Mouse (Mus musculus) brain, embryonic 14.5 days (tissue): Measurements from ENCODE around the gene Tfap2a.

Experiments
- CTCF ChIP-seq: fragments of 200-500 bp; IDR thresholded peaks from 2 replicates; pipeline ENCODE4 v1.5.1; 2012; ENCODE audit warnings: inconsistent platforms, mild to moderate bottlenecking, moderate library complexity, borderline replicate concordance; ENCODE audit not compliant: insufficient read depth, insufficient read length; ENCODE audit errors: extremely low read depth
- POLR2A ChIP-seq: fragments of 200-500 bp; IDR thresholded peaks from 2 replicates; pipeline ENCODE4 v1.6.1; 2012; ENCODE audit warnings: mild to moderate bottlenecking, inconsistent platforms, borderline replicate concordance; ENCODE audit not compliant: poor library complexity, insufficient read depth, insufficient read length, severe bottlenecking; ENCODE audit errors: extremely low read depth

- TF ChIP-seq POLR2A (no peak), CTCF (no peak)
Observed at GRCm38 (mm10) chr13:40741436-40741835, 3.3 kb upstream of the Tfap2a start.
